Mouse (Mus musculus): Measurements from ENCODE around the gene Ube2q2. TPM values are rescaled to one million over a fixed set of nuclear protein-coding genes. Genes with fewer than 3 reads are reported as not detected.

Ube2q2 gene
- polyA plus RNA-seq, 1 experiment: 19.8 TPM

GRCm38 (mm10) chr9:55139958-55140357 lies 8.7 kb upstream of the Ube2q2 start:
- TF ChIP-seq POLR2A (IDR thresholded peaks at IDR 0.05; ENCODE audit: control insufficient read depth, low read depth, low read length): no peak
- no peak for TF ChIP-seq CTCF (IDR thresholded peaks at IDR 0.05; ENCODE audit: control insufficient read depth, insufficient read depth, insufficient replicate concordance, low read depth, low read length)
- no peak overlapping the region for H3K27ac ChIP-seq (ENCODE audit: control insufficient read depth, insufficient read depth, low read depth, low read length)
- no peaks in the 10 kb centered on the region for H3K27me3 ChIP-seq (ENCODE audit: control insufficient read depth, insufficient read depth, low read length)
- H3K4me1 ChIP-seq (ENCODE audit: control insufficient read depth, insufficient read depth, low read length): no peaks in the 10 kb centered on the region
- H3K36me3 ChIP-seq (ENCODE audit: control insufficient read depth, insufficient read depth, low read length): no peaks in the 10 kb centered on the region
- H3K4me3 ChIP-seq (ENCODE audit: control insufficient read depth, low read depth, low read length): no peak overlapping the region

GRCm38 (mm10) chr9:55149499-55150278 lies 1.0 kb downstream of the Ube2q2 start:
- H3K4me1 ChIP-seq (ENCODE audit: control insufficient read depth, insufficient read depth, low read length): peaks cover 3% of the 10 kb centered on the region; the same call in 1 of the 2 replicates
- H3K27me3 ChIP-seq (ENCODE audit: control insufficient read depth, insufficient read depth, low read length): no peaks in the 10 kb centered on the region
- H3K4me3 ChIP-seq (ENCODE audit: control insufficient read depth, low read depth, low read length): peak overlapping the region; percentile 94
- H3K36me3 ChIP-seq (ENCODE audit: control insufficient read depth, insufficient read depth, low read length): no peaks in the 10 kb centered on the region
- H3K27ac ChIP-seq (ENCODE audit: control insufficient read depth, insufficient read depth, low read depth, low read length): peak overlapping the region; percentile 91
- TF ChIP-seq CTCF (IDR thresholded peaks at IDR 0.05; ENCODE audit: control insufficient read depth, insufficient read depth, insufficient replicate concordance, low read depth, low read length): no peak
- peak; percentile 49; the same call in 1 of the 2 replicates for TF ChIP-seq POLR2A (IDR thresholded peaks at IDR 0.05; ENCODE audit: control insufficient read depth, low read depth, low read length)

DNA sequence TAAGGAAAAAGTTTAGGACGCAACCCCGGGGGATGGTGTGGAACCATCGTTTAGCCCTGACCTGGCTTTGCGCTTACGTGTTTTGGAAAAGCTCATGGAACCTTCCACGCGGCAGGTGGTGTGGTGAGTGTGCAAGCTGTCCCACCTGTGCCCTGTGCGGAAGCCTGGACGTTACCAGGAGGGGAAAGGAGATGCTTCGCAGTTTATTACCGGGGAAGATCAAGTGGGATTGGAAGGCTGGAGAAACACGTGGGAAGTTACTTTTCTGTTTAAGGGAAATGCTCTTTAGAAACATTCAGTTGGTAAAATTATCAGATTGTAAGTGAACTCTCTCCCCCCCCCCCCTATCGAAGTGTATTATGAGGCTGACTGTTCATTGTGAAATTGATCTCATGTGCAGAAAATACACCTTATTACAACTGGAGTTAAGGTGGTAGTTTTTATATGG lies 1.6 kb downstream of the Ube2q2 start:
- TF ChIP-seq CTCF (IDR thresholded peaks at IDR 0.05; ENCODE audit: control insufficient read depth, insufficient read depth, insufficient replicate concordance, low read depth, low read length) (no peak), POLR2A (IDR thresholded peaks at IDR 0.05; ENCODE audit: control insufficient read depth, low read depth, low read length) (no peak)
- Histone ChIP-seq H3K4me3 (ENCODE audit: control insufficient read depth, low read depth, low read length) (peak overlapping the region; percentile 94), H3K27me3 (ENCODE audit: control insufficient read depth, insufficient read depth, low read length) (no peaks in the 10 kb centered on the region), H3K36me3 (ENCODE audit: control insufficient read depth, insufficient read depth, low read length) (no peaks in the 10 kb centered on the region), H3K27ac (ENCODE audit: control insufficient read depth, insufficient read depth, low read depth, low read length) (peak overlapping the region; percentile 91; the same call in 1 of the 2 replicates), H3K4me1 (ENCODE audit: control insufficient read depth, insufficient read depth, low read length) (peaks cover 3% of the 10 kb centered on the region; the same call in 1 of the 2 replicates)

DNA sequence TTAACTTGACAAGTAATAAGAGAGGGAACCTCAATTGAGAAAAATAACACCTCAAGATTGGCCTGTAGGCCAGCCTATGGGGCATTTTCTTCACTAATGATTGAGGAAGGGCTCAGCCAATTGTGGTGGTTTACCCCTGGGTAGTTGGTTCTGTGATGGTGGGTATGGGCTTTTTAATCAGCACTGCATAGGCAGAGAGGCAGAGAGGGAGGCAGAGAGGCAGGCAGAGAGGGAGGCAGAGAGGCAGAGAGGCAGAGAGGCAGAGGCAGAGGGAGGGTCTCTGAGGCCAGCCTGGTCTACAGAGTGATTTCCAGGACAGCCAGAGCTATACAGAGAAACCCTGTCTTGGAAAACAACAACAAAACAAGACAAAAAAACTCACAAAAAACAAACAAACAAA lies 2.4 kb downstream of the Ube2q2 start:
- Histone ChIP-seq H3K36me3 (ENCODE audit: control insufficient read depth, insufficient read depth, low read length) (no peaks in the 10 kb centered on the region), H3K27ac (ENCODE audit: control insufficient read depth, insufficient read depth, low read depth, low read length) (no peak overlapping the region), H3K4me1 (ENCODE audit: control insufficient read depth, insufficient read depth, low read length) (peaks cover 3% of the 10 kb centered on the region; the same call in 1 of the 2 replicates), H3K4me3 (ENCODE audit: control insufficient read depth, low read depth, low read length) (no peak overlapping the region), H3K27me3 (ENCODE audit: control insufficient read depth, insufficient read depth, low read length) (no peaks in the 10 kb centered on the region)
- no peak for TF ChIP-seq POLR2A (IDR thresholded peaks at IDR 0.05; ENCODE audit: control insufficient read depth, low read depth, low read length)
- TF ChIP-seq CTCF (IDR thresholded peaks at IDR 0.05; ENCODE audit: control insufficient read depth, insufficient read depth, insufficient replicate concordance, low read depth, low read length): no peak

GRCm38 (mm10) chr9:55152935-55153334 lies 4.3 kb downstream of the Ube2q2 start:
- peaks cover 3% of the 10 kb centered on the region; the same call in 1 of the 2 replicates for H3K4me1 ChIP-seq (ENCODE audit: control insufficient read depth, insufficient read depth, low read length)
- H3K27me3 ChIP-seq (ENCODE audit: control insufficient read depth, insufficient read depth, low read length): no peaks in the 10 kb centered on the region
- TF ChIP-seq POLR2A (IDR thresholded peaks at IDR 0.05; ENCODE audit: control insufficient read depth, low read depth, low read length): no peak
- no peak for TF ChIP-seq CTCF (IDR thresholded peaks at IDR 0.05; ENCODE audit: control insufficient read depth, insufficient read depth, insufficient replicate concordance, low read depth, low read length)
- no peak overlapping the region for H3K4me3 ChIP-seq (ENCODE audit: control insufficient read depth, low read depth, low read length)
- H3K27ac ChIP-seq (ENCODE audit: control insufficient read depth, insufficient read depth, low read depth, low read length): no peak overlapping the region
- H3K36me3 ChIP-seq (ENCODE audit: control insufficient read depth, insufficient read depth, low read length): no peaks in the 10 kb centered on the region

DNA sequence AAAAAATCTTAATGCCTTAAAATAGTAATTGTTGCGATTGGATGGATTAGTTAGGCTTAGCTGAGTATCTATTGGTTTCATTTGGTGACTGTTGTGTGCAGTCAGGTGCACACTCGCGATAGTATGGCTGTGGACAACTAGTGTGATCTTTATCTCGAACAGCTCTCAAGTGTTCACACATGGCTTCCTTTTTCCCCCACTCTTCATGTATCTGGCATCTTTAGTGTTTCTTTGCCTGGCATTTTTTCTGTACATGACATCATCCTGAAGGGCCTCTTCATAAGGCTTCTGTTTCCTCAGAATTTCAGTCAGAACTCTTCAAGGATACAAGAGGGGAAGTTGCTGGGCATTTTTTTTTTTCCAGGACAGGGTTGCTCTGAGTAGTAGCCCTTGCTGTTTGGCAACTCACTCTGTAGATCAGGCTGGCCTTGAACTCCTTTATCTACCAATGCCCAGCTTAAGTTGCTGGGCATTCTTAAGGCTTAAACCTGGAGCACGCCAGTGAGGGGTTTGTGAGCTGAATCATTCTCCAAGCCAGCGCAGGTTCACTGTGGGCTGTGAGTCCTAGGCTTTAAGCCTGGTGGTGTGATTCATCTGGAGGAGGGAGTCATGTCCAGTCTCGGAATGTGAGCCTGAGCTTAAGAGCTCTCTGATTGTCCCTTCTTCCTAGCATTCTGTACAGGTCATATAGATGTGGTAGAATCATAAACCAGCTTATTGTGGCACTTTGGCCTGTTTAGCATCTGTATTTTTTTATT lies 22.2 kb downstream of the Ube2q2 start:
- Histone ChIP-seq H3K27me3 (ENCODE audit: control insufficient read depth, insufficient read depth, low read length) (no peaks in the 10 kb centered on the region), H3K4me3 (ENCODE audit: control insufficient read depth, low read depth, low read length) (no peak overlapping the region), H3K4me1 (ENCODE audit: control insufficient read depth, insufficient read depth, low read length) (no peaks in the 10 kb centered on the region), H3K36me3 (ENCODE audit: control insufficient read depth, insufficient read depth, low read length) (no peaks in the 10 kb centered on the region; the same call in 1 of the 2 replicates), H3K27ac (ENCODE audit: control insufficient read depth, insufficient read depth, low read depth, low read length) (no peak overlapping the region)
- no peak for TF ChIP-seq CTCF (IDR thresholded peaks at IDR 0.05; ENCODE audit: control insufficient read depth, insufficient read depth, insufficient replicate concordance, low read depth, low read length)
- no peak for TF ChIP-seq POLR2A (IDR thresholded peaks at IDR 0.05; ENCODE audit: control insufficient read depth, low read depth, low read length)

DNA sequence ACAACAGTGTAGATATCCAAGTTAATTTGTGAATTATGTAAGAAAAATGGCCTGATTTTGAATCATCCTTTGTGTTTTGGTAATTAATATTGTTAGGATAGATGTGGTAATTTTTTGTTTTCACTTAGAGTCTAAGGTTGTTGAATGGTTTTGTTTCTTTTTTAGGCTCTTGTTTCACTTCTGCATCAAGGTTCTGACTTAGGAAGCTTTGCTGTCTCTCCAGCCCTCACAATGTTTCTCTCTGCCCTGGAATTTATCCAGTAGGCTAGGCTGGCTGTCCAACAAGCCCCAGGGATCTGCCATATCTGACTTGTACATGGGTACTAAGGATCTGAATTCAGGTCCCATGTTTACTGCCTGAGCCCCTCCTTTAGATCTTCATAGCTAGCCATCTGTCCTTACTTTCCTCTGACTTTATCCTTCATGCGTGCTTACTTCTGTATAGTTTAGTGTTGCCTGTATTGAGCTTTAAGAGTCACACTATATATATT lies 23.6 kb downstream of the Ube2q2 start:
- TF ChIP-seq POLR2A (IDR thresholded peaks at IDR 0.05; ENCODE audit: control insufficient read depth, low read depth, low read length) (no peak), CTCF (IDR thresholded peaks at IDR 0.05; ENCODE audit: control insufficient read depth, insufficient read depth, insufficient replicate concordance, low read depth, low read length) (no peak)
- no peaks in the 10 kb centered on the region for H3K27me3 ChIP-seq (ENCODE audit: control insufficient read depth, insufficient read depth, low read length)
- H3K4me1 ChIP-seq (ENCODE audit: control insufficient read depth, insufficient read depth, low read length): no peaks in the 10 kb centered on the region
- H3K27ac ChIP-seq (ENCODE audit: control insufficient read depth, insufficient read depth, low read depth, low read length): no peak overlapping the region
- no peaks in the 10 kb centered on the region; the same call in 1 of the 2 replicates for H3K36me3 ChIP-seq (ENCODE audit: control insufficient read depth, insufficient read depth, low read length)
- H3K4me3 ChIP-seq (ENCODE audit: control insufficient read depth, low read depth, low read length): no peak overlapping the region

All from testis, adult 2 months (tissue).